Mouse (Mus musculus) erythroblast, embryonic 14.5 days (primary cell): ENCODE measurements around the gene Dscaml1.

Experiments used
- GATA1 ChIP-seq: IDR thresholded peaks from 2 replicates; pipeline ENCODE4 v1.6.1; 2012; ENCODE audit warnings: low read length, inconsistent platforms, mixed read lengths
- TAL1 ChIP-seq: IDR thresholded peaks from 3 replicates; pipeline ENCODE4 v1.6.1; 2012; ENCODE audit warnings: low read length, inconsistent platforms, mixed read lengths

GRCm38 (mm10) chr9:45586475-45586874 is 160.0 kb downstream of the Dscaml1 start:
- no peak for TF ChIP-seq TAL1
- TF ChIP-seq GATA1 = no peak
